Mouse (Mus musculus) T-cell, adult 2 months (primary cell): Measurements from ENCODE around the gene Dicer1.

Experiments used
- DNase-seq: peaks from one replicate; pipeline ENCODE4 v3.0.0; 2022; ENCODE audit warnings: low spot score

Dicer1 gene

GRCm38 (mm10) chr12:104751814-104752765, at the start of gene Dicer1:
Gene Dicer1 (minus strand): TSS chr12:104751952.
- DNase-seq = peak; percentile 94

- DNase-seq = no peak
Observed at GRCm38 (mm10) chr12:104799365-104799764, 47.6 kb upstream of the Dicer1 start.

GRCm38 (mm10) chr12:104797905-104798304, 46.2 kb upstream of the Dicer1 start:
- DNase-seq = no peak

- no peak for DNase-seq
Observed at GRCm38 (mm10) chr12:104796635-104797378, 45.1 kb upstream of the Dicer1 start.

- no peak for DNase-seq
Observed at GRCm38 (mm10) chr12:104794957-104795356, 43.2 kb upstream of the Dicer1 start.

- no peak for DNase-seq
Observed at GRCm38 (mm10) chr12:104793486-104793885, 41.7 kb upstream of the Dicer1 start.

- DNase-seq = no peak
Observed at GRCm38 (mm10) chr12:104777603-104778002, 25.9 kb upstream of the Dicer1 start.

- DNase-seq = no peak
Observed at GRCm38 (mm10) chr12:104771941-104772340, 20.2 kb upstream of the Dicer1 start.

- no peak for DNase-seq
Observed at GRCm38 (mm10) chr12:104769201-104769785, 17.5 kb upstream of the Dicer1 start.

- no peak for DNase-seq
Observed at GRCm38 (mm10) chr12:104767183-104767582, 15.4 kb upstream of the Dicer1 start.

GRCm38 (mm10) chr12:104765761-104766160, 14.0 kb upstream of the Dicer1 start:
- DNase-seq = no peak

GRCm38 (mm10) chr12:104765116-104765515, 13.4 kb upstream of the Dicer1 start:
- no peak for DNase-seq

- DNase-seq = no peak
Observed at GRCm38 (mm10) chr12:104763918-104764317, 12.2 kb upstream of the Dicer1 start.

GRCm38 (mm10) chr12:104761411-104761810, 9.7 kb upstream of the Dicer1 start:
- no peak for DNase-seq

- no peak for DNase-seq
Observed at GRCm38 (mm10) chr12:104758066-104758465, 6.3 kb upstream of the Dicer1 start.

GRCm38 (mm10) chr12:104753686-104754085, 1.9 kb upstream of the Dicer1 start:
- DNase-seq = no peak

- no peak for DNase-seq
Observed at GRCm38 (mm10) chr12:104751331-104751813, 380 bp downstream of the Dicer1 start.

GRCm38 (mm10) chr12:104748946-104749345, 2.8 kb downstream of the Dicer1 start:
- peak; percentile 14 for DNase-seq

- DNase-seq = no peak
Observed at GRCm38 (mm10) chr12:104747252-104747651, 4.5 kb downstream of the Dicer1 start.

- no peak for DNase-seq
Observed at GRCm38 (mm10) chr12:104746601-104747000, 5.2 kb downstream of the Dicer1 start.

GRCm38 (mm10) chr12:104743687-104744086, 8.1 kb downstream of the Dicer1 start:
- no peak for DNase-seq

- DNase-seq = peak; percentile 17
Observed at GRCm38 (mm10) chr12:104742247-104742646, 9.5 kb downstream of the Dicer1 start.
